ENCODE assay signal across 19 mouse cellular contexts in genomic region chr14:54369372-54369771, GRCm38 (mm10).
"Had no signal": no experiment of that assay in that cellular context is flagged by ENCODE, and none has a peak within 500 bp of the region (broad histone marks: within the 10 kb centered on the region; RNA-seq: fewer than 3 reads in every experiment).

No protein-coding gene starts in this region.

- H3K4me3 ChIP-seq: lung, embryonic 15.5 days; midbrain, embryonic 12.5 days; myocyte; neural tube, embryonic 13.5 days; neural tube, embryonic 15.5 days had no signal

- H3K9me3 ChIP-seq: lung, embryonic 15.5 days; midbrain, embryonic 12.5 days; neural tube, embryonic 13.5 days; neural tube, embryonic 15.5 days had no signal

- ATAC-seq: liver, postnatal 0 days; lung, postnatal 0 days; midbrain, embryonic 16.5 days had no signal

- H3K4me1 ChIP-seq: lung, embryonic 15.5 days; midbrain, embryonic 12.5 days; neural tube, embryonic 13.5 days; neural tube, embryonic 15.5 days had no signal

- H3K27me3 ChIP-seq: lung, embryonic 15.5 days; midbrain, embryonic 12.5 days; neural tube, embryonic 13.5 days; neural tube, embryonic 15.5 days had no signal

- DNase-seq: liver, postnatal 0 days; lung, adult 2 months; lung, postnatal 4 days; midbrain, embryonic 14.5 days; retina, postnatal 1 day; right cerebral cortex, adult 18-20 months; right cerebral cortex, postnatal 25 days; right cerebral cortex, postnatal 4 days; spleen, adult 18-20 months; thymus, adult 18-20 months; thymus, postnatal 14 days; thymus, postnatal 36 days had no signal

- H3K27ac ChIP-seq: lung, embryonic 15.5 days; midbrain, embryonic 12.5 days; neural tube, embryonic 13.5 days; neural tube, embryonic 15.5 days had no signal
